Mouse (Mus musculus): ENCODE results near the gene AU022252.
"Not testable (repeated sequence)": the region's sequence is repeated elsewhere in the genome, so short reads cannot be mapped to it uniquely, and the experiment has no call there.

AU022252 gene

DNA sequence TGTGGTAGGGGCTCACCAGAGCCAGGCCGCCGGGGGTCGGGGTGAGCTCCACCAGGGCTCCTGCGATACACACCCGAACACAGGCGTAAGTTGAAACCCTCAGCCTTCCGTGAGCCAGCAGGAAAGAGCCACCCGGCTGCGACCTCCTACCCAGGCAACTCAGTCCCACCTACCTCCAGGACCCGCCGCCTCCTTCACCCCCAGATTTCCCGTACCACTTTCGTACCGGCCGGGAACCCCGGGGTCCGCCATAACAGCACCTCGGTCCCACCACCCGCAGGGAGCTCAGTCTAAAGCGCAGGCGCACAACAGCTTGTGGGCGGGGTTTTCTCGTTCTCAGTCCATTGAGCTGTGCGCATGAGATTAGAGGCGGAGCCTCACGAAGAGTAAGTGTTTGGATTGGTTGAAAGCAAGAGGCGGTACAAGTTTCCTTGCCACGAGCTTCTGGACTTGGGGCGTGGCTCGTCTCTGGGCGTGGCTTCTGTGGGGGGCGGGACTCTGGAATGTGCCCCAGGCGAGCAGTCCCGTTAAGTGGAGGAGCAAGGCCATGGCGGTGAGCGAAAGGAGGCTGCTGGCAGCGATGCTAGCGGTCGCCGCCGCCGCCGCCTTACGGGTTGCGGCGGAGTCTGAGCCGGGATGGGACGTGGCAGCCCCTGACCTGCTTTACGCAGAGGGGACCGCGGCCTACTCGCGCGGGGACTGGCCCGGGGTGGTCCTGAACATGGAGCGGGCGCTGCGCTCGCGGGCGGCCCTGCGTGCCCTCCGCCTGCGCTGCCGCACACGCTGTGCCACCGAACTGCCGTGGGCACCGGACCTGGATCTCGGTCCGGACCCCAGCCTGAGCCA, at the start of gene AU022252, which contains the start of gene P3h1:
Gene AU022252, minus strand, starts transcription at position 303 of the 846 bp plus-strand sequence.
Gene P3h1, plus strand, starts transcription at position 506 of the 846 bp plus-strand sequence.
- DNase-seq (ENCODE audit: low read depth in 1 of 2, low spot score in 2 of 2) = peak; percentile 97 to 98

DNA sequence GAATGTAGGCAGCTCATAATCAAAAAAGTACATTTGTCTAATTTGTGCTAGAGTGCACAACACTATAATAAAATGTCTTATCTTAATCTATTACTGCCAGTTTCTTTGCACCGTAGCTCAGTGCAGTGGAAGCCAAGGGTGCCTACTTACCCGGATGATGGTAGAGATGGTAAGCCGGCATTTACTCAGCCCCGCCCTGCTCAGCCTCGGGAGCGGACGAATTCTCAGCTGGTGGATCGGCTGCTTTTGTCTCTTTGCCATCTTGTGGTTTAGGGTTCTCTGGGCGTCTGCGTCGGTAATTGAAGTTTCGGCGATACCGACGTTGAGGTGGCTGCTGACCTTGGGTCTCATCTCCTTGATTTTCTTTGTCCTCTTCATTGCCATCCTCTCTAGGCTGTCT, 46.3 kb upstream of the AU022252 start:
- not testable (repeated sequence) for DNase-seq (ENCODE audit: low read depth in 1 of 2, low spot score in 2 of 2)

DNA sequence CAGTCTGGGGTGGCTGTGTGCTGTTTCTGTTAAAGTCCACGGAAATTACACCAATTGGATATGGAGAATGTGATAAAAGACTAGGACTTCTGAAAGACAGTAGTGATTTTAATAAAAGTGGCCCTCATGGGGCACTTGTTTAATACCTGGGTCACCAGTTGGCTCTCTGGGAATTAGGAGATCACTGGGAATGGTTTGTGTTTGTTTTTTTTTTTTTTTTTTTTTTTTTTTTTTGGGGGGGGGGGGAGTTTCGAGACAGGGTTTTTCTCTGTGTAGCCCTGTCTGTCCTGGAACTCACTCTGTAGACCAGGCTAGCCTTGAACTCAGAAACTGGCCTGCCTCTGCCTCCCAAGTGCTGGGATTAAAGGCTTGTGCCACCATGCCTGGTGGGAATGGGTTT, 43.2 kb upstream of the AU022252 start:
- no peak for DNase-seq (ENCODE audit: low read depth in 1 of 2, low spot score in 2 of 2)

DNA sequence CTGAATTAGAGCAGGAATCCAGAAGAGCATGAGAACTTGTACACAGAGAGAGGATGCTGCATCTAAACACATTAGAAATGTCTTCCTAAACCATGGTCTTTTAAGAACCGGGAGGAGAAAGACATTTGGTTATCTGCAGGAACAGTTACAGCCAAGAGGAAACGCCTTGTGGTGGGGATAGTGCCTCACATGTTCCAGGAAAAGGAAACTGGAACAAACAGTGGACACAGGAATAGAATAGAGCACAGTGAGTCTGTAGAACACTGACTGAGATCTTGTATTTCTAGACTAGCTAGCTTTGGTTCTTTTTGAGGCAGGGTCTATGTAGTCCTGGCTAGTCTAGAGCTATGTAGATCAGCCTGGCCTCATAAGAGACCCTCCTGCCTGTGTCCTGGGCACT, 42.7 kb upstream of the AU022252 start:
- no peak for DNase-seq (ENCODE audit: low read depth in 1 of 2, low spot score in 2 of 2)

DNA sequence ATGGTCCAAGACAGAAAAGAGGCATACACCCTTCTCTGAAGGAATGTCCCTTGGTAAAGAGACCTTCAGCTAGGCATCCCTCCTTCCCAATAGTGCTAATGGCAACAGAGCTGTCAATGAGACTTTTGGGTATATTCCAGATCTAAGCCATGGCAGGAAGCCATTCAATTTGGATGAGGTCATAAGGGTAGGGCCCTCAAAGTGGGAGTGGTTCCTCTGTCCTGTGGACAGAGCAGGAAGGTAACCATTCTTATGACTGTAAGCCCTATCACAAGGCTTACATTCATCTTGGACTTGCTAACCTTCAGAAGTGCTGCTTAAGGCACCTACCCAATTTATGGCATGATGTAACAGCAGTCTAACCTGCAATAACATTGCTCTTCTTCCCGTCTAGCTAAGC, 42.1 kb upstream of the AU022252 start:
- DNase-seq (ENCODE audit: low read depth in 1 of 2, low spot score in 2 of 2) = no peak

DNA sequence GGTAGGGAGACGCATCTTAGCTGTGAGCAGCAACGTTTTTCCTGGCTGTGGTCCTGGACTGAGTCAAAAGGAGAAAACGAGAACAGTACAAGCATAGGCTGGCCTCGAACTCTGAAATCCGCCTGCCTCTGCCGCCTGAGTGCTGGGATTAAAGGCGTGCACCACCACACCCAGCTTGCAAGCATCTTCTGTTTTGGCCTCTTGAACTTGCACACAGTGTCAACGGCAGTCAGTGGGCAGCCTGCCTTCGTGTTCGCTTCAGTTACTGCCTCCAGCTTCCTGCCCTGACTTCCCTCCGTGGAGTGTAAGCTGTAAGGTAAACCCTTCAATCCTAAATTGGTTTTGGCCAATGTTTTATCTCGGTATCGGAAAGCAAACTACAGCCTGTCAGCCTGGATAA, 34.1 kb upstream of the AU022252 start:
- DNase-seq (ENCODE audit: low read depth in 1 of 2, low spot score in 2 of 2) = no peak

DNA sequence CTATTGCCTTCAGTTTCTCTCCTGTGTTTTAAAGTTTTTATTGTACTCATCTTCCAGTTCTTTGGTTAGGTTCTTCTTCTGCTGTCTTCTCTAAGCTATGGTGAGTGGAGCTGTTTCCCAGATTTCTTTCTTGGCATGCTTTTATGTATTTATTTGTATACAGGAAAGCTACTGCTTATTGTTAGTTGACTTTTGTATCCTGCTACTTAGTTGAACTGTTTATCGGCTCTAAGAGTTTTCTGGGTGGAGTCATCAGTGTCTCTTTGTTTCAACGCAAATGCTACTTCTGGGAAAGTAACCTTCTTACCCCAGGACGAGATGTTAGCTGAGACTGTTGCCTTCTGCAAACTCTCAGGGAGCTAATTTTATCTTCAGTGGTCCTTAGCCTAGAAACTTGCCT, 30.9 kb upstream of the AU022252 start:
- no peak for DNase-seq (ENCODE audit: low read depth in 1 of 2, low spot score in 2 of 2)

DNA sequence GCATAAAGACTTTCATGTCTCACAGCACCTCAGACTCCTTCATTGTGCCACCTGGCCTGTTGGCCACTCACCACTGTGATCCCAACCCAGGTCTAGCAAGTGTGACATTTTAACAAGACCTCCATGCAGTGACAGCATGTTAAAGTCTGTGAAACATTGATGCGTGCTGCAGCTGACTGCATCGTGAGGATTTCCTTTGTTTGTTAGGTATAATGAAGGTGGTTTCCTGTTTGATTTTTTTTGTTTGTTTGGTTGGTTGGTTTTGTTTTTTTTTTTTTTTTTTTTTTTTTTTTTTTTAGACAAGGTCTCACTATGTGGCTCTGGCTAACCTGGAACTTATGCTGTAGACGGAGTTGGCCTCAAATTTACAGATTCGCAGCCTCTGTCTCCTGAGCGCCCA, 30.0 kb upstream of the AU022252 start:
- DNase-seq (ENCODE audit: low read depth in 1 of 2, low spot score in 2 of 2) = no peak

DNA sequence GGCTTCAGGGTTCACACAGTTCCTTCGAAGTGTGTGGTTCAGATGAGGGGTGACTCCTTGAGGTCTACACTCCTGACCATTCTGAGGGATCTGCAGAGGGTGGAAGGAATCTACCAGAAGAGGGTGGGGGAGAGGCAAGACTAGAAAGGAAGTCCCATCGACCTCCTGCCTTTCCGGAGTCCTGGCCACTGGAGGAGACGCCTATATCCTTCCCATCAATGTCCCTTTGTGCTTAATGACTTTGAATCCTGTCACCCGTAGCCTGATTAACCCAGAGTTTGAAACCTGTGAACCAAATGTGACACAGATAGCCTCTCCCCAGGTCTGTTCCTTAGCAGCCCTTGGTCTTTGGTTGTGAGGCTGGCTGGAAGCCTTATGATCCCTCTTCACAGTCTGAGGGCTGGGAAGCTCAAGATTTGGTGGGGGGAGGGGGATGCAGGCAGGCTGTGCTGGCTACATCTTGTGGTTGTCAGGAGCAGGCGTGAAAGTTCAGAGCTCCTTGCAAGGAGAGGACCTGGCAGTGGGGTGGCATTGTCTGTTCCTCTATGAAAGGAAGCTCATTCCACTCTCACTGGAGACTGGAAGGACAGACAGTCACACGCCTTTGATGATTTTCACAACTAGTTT, 28.7 kb upstream of the AU022252 start:
- DNase-seq (ENCODE audit: low read depth in 1 of 2, low spot score in 2 of 2) = no peak

DNA sequence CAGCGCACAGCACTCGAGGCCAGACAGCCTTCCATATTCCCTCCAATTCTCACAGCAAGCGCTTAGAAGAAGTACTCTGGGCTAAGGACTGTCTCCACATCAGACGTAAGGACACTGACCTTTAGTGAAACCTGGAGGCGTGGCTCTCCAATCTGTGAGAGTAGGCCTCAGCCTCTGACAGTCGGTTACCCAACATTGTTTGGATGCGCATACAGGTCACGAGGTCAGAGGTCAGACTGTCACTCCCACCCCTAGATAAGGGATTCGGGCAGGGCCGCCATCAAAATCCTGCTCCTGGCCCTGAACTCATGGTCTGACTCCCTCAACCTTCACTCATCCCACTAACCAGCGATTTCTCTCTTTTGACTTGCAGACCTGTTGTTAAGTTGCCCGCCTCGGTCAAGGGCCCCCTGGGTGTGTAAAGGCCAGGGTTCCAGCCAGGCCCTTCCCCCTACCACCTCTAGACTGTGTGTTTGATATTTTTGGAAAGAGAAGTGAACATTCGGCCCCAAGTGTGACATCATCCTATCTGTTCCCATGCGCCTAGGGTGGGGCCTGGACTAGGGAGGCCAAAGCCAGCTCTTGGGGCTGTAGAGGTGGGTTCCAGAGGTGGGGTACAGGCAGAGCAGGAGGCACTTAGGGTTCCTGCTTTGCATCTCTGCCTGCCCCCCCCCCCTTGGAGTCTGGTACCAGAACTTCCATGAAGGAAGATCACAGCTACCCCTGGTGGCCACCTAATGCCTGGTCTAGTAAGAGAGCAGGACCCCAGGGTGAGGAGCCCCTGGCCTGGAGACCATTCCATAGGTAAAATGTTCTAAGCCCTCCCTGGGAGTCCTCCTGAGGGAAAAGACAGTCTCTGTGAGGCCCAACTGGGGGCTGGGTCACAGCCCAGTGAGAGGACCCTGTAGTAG, 27.1 kb upstream of the AU022252 start:
- no peak for DNase-seq (ENCODE audit: low read depth in 1 of 2, low spot score in 2 of 2)

DNA sequence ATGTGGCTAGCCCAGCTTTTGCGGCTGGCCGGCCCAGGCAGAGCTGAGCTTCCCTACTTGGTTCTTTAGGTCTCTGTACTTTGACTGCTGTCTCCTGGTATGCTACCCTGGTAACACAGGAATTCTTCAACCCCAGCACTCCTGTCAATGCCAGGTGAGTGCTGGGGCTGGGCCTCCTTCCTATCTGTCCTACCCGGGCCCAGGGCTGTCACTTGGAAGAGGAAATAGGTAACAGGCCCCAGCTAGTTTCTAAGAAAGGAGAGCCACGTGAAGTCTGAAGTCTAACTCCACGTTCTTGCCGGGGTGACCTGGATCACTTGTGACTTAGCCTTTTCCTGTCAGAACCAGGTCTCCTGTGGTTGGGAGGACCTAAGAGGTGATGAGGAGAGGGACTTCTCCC, 24.6 kb upstream of the AU022252 start:
- DNase-seq (ENCODE audit: low read depth in 1 of 2, low spot score in 2 of 2) = no peak

DNA sequence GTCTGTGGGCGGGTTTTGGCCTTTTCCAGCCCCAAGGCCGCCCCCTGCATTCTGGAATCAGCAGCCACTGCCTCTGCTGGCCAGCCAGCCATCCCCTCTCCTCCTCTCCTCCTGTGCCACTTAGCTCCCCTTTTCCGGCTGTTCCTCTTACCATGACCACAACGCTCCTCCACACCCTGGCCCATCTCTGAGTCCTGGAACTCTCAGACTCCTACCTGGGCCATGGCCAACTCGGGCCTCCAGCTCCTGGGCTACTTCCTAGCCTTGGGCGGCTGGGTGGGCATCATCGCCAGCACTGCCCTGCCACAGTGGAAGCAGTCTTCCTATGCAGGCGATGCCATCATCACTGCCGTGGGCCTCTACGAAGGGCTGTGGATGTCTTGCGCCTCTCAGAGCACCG, 22.8 kb upstream of the AU022252 start, which contains the start of gene Cldn19:
Gene Cldn19, plus strand, starts transcription at position 64 of the 400 bp plus-strand sequence.
- DNase-seq (ENCODE audit: low read depth in 1 of 2, low spot score in 2 of 2) = no peak

DNA sequence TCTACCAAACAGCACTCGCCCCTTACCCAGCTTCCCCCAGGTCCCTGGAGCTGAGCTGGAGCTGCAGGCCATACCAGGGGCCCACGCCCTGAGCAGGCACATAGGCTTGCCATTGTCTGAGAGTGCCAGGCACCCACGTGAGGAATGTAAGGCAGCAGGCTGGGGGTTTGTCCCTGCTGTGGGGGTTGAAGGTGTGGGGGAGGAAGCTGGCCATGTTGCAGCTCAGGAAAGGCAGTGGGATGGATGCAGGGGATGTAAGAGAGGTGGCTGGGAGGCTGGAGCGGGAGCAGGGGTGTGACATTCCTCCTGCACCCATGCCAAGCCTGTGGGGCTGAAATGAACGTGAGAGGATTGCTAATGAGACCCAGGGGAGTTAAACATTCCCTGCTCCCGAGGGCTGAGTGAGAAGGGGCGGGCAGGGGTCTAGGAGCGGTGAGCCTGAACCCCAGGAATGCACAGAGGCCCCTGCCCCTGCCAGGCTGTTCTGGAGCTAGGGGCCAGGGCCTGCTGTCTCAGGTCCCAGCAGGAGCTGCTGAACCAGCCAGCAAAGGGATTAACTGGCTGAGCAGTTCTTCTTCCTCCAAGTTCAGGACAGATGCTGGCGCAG, 21.6 kb upstream of the AU022252 start:
- no peak for DNase-seq (ENCODE audit: low read depth in 1 of 2, low spot score in 2 of 2)

DNA sequence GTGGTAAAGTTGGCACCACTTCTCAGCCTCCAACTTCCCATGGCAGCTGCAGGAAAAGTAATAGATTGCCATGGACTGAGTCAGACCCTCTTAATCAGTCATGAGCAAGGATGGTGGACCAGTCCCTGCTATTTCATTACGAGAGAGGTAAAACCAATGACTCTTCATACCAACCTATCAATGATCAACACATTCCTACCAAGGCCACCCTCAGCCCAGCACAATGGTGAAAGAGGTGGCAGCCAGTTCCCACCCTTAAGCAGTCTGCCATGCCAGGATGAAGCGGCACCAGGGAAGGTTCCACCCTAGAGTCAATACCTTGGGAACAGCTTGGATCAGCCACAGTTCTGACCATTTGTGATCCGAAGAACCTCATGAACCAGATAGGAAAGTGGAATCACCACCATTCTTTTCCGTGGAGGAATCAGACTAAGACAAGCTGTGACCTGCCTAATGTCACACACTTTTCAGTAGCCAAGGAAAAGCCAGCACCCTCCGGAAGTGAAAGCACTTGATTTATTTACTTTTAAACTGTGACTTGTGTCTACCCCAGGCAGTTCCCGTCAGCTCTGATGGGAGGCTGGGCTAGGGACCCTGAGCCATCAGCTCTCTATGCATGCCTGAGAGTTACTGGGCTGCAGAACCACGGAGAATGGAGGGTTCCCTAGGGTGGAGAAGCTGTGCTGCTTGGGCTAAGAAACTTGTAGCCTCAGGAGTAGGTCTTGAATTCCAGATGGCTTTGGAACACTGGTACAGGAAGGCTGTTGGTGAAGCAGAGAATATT, 19.7 kb upstream of the AU022252 start:
- no peak for DNase-seq (ENCODE audit: low read depth in 1 of 2, low spot score in 2 of 2)

DNA sequence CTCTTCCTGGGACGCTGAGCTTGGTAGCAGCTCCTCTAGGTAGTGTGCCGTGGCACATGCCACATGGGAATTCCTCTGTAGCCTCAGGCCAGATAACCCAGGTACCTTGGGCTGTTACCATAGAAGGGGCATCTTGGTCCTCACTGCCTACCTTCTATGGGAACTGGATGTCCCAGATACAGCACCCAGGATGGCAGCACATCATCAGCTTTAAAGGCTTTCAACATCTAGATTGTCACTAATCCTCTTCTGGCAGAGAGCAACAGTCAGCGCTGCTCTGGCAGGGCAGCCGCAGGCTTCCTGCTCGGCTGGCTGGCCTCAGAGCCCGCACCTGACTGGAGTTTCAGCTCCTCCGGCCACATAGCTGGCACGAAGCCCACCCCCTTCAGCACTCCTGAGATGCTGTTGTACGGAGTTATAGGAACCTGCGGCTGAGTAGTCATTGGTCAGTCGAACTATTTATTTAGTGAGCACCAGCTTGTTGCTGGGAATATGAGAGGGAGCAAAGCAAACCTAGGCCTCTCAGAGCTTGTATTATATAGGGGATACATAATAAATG, 16.0 kb upstream of the AU022252 start:
- no peak for DNase-seq (ENCODE audit: low read depth in 1 of 2, low spot score in 2 of 2)

DNA sequence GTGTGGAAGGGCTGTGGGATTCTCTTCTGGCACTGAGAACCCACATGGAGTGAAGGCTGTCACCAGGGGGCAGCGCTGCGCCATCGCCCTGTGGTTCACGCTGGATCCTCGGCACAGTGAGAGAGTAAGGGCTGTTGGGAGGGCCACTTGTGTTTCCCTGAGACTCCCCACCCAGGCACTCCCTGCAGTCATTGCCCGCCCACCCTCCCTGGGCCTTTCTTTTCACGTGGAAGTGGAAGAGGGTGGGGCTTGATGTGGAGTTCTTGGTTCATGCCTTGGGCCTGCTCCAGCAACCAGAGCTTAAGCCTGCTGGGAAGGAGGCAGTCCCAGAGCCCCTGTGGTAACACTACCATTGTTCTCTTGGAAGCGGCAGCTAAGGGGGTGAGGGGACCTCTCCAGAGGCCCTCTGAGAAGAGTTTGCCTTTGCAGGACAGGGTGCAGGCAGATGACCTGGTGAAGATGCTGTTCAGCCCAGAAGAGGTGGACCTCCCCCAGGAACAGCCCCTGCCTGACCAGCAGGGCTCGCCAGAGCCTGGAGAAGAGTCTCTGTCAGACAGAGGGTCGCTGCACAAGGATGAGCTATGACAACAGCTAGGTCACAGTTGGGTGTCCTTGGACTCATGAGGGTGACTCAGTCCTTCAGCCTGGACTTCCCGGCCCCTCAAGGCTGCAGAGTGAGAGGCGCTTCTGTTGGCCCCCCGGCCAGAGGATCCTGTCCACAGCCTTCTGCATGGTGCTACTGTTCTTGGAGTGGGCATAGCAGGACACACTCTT, 15.1 kb upstream of the AU022252 start:
- DNase-seq (ENCODE audit: low read depth in 1 of 2, low spot score in 2 of 2) = peak in 1 of 2 experiments; percentile 31

DNA sequence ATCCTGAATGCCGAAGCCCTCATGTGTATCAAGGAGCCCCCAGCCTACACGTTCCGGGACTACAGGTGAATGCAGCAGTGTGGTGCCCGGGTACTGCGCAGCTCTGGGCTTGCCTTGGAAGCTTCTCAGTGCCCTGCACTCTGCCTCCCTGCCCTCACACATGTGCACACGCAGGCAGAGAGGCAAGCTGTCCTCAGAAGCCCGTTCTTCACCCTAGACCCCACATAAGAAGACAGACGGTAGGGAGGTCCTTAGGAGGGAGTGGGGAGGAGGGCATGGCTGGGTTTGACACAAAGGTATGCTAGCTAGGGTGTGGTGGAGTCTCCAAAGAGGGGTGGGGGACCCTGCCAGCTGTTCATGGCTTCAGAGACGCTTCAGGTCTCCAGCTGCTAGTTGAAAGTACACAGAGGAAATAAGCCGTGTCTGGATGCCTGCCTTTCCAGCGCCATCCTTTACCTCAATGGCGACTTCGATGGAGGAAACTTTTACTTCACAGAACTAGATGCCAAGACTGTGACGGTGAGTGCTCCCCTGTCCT, 14.2 kb upstream of the AU022252 start:
- no peak for DNase-seq (ENCODE audit: low read depth in 1 of 2, low spot score in 2 of 2)

DNA sequence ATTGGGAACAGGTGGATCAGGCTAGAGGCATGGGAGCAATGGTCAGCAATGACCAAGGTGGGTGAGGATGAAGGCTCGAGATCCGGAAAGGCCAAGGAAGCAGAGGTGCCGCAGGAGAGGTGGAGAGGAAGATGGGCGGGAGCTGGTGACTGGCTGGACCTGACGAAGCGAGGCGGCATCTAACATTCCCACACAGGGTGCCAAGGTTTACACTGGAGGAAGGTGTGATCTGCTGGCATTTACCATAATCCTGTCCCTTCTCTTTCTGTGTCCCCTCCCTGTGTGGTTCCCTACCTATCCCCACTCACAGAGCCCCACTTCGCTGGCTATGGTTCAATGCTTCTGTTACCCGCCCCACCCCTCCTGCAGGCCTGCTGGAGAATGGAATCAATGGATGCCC, 13.4 kb upstream of the AU022252 start:
- DNase-seq (ENCODE audit: low read depth in 1 of 2, low spot score in 2 of 2) = no peak

DNA sequence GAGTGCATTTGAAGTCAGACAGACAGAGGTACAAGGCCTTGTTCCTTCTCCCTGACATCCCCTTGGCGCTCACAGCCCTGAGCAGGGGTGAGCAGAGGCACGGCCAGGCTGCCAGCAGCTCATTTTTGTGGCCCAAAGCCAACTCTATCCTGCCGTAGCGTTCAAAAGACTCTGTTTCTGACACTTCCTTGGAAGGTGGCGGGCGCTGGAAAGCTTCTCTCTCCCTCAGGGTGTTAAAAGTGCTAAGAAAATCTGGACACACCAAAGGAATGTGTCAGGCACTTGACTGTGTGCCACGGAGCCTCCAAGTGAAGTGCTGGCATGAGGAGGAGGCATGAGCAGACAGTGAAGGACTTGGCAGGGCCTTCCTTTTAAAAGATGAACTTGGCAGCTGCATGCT, 13.0 kb upstream of the AU022252 start:
- DNase-seq (ENCODE audit: low read depth in 1 of 2, low spot score in 2 of 2) = no peak

Measured in monocyte, adult 2 months (primary cell).